Mouse (Mus musculus) spleen, postnatal 14 days (tissue): ENCODE data around the gene Tmem62.
"Not testable (repeated sequence)": the region's sequence is repeated elsewhere in the genome, so short reads cannot be mapped to it uniquely, and the experiment has no call there.

Source experiments
- DNase-seq, 2 experiments: peaks; one replicate each; pipeline ENCODE4 v3.0.0; 2021 to 2022; ENCODE audit warnings: low spot score in 2 of 2

Tmem62 gene

GRCm38 (mm10) chr2:120976990-120977925 is at the start of gene Tmem62:
Gene Tmem62, plus strand, starts transcription at chr2:120977017.
- DNase-seq = peak; percentile 64 to 73

GRCm38 (mm10) chr2:120933038-120933437 is 43.8 kb upstream of the Tmem62 start:
- DNase-seq = no peak

DNA sequence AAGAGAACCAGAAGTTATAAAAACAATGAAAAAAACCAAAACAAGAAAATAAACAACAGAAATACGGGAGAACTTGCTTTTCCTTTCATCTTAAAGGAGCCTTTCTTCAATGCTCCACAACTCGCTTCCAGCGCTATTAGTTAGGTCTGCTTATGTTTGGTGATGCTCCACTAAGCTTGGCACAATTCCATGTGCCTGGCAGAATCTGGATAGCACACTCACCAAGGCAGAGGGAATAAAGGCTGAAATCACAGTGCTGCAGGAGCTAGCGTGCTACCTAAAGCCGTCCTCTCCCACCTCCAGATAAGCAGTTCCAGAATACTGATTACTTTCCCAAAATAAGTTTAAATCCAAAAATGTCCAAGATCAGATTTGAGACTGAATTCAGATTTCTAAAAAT is 25.6 kb upstream of the Tmem62 start:
- no peak for DNase-seq

DNA sequence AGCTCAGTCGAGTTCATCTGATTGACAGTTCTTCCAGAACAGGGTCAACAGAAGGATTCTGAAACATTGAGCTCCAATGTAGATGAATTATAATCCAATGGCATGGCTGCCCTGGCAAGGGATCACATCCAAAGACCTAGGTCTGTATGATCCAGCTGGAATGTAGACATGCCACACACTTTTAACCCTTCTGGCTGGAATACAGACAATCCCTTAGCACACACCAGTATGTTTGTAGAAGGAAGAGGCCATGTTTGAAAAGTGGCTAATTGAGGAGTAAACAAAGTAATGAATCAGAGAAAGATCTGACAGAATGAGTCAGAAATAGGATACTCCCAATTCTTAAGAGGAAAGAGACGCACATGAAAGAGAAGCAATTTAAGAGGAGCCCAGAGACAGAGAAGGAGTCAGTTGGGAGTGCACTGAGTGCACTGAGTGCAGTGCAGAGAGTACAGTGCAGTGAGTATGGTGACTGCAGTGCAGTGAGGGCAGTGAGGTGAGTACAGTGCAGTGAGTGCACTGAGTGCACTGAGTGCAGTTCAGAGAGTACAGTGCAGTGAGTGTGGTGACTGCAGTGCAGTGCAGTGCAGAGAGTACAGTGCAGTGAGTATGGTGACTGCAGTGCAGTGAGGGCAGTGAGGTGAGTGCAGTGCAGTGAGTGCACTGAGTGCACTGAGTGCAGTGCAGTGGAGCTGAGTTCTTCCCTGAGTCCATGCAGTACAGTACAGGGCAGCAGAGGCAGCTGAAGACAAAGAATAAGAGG is 24.5 kb upstream of the Tmem62 start:
- DNase-seq = no peak

DNA sequence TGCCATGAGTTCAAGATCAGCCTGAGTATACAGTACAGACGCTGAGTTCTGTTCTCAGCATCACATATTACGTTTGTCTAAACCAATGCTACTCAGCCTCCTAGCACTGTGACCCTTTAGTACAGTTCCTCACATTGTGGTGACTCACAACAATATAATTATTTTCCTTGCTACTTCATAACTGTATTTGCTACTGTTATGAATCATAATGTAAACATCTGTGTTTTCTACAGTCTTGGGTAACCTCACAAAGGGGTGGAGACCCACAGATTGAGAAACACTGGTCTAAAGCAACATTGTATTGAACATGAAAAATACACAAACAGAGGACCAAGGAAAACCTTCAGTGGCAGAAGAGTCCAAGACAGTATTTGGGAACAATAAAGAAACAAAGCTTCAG is 17.5 kb upstream of the Tmem62 start:
- DNase-seq = no peak

- no peak for DNase-seq
Observed at GRCm38 (mm10) chr2:120959827-120960226, 17.0 kb upstream of the Tmem62 start.

DNA sequence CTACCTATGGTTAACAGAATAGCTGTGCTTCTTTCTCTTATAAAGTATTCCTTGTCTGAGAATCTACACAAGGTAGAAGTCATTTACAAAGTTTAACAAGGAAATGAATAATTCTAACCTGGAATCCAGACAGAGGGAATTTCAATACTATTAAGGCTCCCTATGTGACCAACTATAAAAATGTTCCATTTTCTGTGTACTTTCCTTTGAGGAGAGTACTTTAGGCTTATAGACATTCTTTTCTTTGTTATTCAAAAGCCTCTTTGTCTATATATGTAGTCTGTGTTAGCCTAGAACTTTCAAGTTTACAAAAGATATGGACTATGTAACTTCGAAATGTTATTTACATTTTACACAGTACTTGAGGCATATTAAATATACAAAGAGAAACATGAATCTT is 16.6 kb upstream of the Tmem62 start:
- no peak for DNase-seq

GRCm38 (mm10) chr2:120963110-120963509 is 13.7 kb upstream of the Tmem62 start:
- DNase-seq = no peak

GRCm38 (mm10) chr2:120965486-120965885 is 11.3 kb upstream of the Tmem62 start:
- no peak for DNase-seq

GRCm38 (mm10) chr2:120970045-120970539 is 6.7 kb upstream of the Tmem62 start:
- DNase-seq = no peak

DNA sequence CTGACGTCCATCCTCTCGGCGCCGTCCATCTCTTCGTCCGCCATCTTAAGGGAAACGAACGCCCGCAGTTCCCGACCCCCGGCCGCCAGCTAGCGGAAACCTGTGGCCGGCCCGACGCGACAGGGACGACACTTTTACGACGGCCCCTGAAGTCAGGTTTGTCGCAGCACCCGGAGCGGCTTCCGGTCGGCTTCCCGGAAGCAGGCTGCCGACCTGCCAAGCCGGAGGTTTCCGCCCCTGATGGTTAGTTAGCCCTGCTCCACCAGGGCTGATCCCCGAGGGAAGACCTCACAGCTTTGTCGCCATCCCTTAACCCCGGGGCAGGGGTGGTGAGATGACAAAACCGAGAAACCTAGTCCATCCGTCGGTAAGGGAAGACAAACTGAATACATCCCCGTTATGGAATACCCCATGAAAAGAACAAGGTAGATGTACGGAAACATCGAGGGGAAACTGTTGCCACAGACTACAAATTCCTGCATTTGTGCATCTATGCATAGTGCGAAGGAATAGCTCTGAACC is 6.2 kb upstream of the Tmem62 start, which contains the start of gene Ubr1:
TSS of gene Ubr1 (minus strand) at position 157 of the 522 bp plus-strand sequence.
- peak; percentile 75 to 82 for DNase-seq

DNA sequence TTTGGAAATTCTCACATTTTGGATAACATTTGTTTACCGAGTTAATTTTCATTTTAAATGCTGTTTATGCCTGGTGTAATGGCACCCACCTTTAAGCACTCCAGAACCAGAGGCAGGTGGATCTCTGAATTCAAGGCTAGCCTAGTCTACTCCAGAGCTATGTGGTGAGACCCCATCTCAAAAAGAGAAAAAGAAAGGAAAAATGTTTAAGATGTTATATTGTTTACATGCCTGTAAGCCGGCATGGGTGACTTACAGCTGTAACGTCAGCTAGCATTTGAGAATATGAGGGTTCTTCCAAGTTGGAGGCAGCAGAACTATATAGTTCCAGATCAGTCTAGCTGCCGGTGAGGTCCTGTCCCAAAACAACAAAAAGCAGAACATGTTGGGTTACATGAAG is 5.1 kb upstream of the Tmem62 start:
- no peak for DNase-seq

- not testable (repeated sequence) for DNase-seq
Observed at GRCm38 (mm10) chr2:120972257-120972656, 4.6 kb upstream of the Tmem62 start.

- DNase-seq = no peak
Observed at GRCm38 (mm10) chr2:120972964-120973363, 3.9 kb upstream of the Tmem62 start.

- no peak for DNase-seq
Observed at GRCm38 (mm10) chr2:120976308-120976707, 509 bp upstream of the Tmem62 start.

GRCm38 (mm10) chr2:120977926-120978692 is 1.3 kb downstream of the Tmem62 start:
- no peak for DNase-seq

GRCm38 (mm10) chr2:120978693-120979037 is 1.8 kb downstream of the Tmem62 start:
- no peak for DNase-seq

DNA sequence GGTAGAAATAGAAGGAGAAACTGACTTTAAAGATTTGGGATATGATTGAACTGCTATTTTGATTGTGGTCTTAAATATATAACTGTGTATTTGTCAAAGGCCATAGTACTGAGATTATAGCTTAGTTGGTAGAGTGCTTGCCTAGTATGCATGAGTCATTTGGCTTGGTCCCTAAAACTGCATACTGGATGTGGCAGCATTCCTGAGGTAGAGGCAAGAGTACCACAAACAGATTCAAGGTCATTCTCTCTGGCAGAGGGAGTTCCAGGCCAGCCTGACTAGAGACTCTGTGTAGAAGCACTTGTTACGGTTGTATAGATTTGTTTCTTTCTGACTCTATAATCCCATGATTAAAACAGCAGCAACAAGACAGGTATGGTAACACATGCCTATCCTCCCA is 3.0 kb downstream of the Tmem62 start:
- no peak for DNase-seq

DNA sequence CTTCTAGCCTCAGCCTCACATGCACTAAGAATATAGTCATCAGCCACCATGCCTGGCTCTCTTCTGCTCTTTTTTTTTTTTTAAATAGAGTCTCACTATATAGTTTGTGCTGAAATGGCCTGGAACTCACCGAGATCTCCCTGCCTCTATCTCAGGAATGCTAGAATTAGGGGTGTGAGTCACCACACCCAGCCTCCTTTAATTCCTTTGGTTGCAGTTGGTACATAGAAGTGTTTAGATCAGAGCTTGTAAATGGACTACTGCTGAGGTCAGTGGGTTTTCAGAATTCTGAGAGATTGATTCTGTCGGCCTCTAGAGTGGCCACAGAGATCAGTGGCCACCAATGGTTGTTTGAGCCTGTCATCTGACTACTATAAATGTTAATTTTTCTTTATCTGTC is 4.0 kb downstream of the Tmem62 start:
- no peak for DNase-seq

DNA sequence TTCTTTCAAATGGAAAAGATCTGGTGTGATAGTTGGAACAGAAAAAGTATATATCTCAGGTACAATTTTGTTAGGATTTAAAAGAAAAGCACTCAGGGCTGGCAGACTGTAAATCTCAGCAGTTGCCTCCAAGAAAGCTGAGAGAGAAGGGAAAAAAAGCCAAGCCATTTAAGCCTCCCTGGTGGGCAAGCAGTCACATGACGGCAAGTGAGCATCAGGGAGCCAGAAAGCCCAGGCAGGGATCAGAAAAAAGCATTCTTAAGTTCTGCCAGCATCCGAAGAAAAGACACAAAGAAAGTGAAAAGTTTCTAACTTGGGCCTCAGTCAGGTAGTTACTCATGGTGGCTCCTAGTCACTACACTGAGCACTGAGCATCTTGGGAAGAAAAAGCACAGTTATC is 6.8 kb downstream of the Tmem62 start:
- no peak for DNase-seq

GRCm38 (mm10) chr2:120985241-120985640 is 8.4 kb downstream of the Tmem62 start:
- DNase-seq = no peak

GRCm38 (mm10) chr2:120991196-120991595 is 14.4 kb downstream of the Tmem62 start:
- DNase-seq = no peak
